Mouse (Mus musculus) adrenal gland, postnatal 4 days (tissue): ENCODE measurements around the gene Nudt15. TPM values are rescaled to one million over a fixed set of nuclear protein-coding genes. Genes with fewer than 3 reads are reported as not detected.
A peak's percentile ranks its signal among the peaks of the same experiment; 100 is the strongest.
"Not testable (repeated sequence)": the region's sequence is repeated elsewhere in the genome, so short reads cannot be mapped to it uniquely, and the experiment has no call there.

Source experiments
- DNase-seq, 2 experiments: peaks; one replicate each; pipeline ENCODE4 v3.0.0; 2021 to 2022; ENCODE audit warnings: low spot score in 2 of 2, mixed read lengths in 2 of 2
- long read RNA-seq, 2 experiments: library from polyadenylated mRNA; stranded (forward); transcript quantifications; one replicate each; pipeline ENCODE4 v2.0.0; 2021
- total RNA-seq, 2 experiments: library from RNA; stranded (reverse); gene quantifications; 2 replicates each; pipeline ENCODE4 v1.2.3; 2021

Gene Nudt15
- total RNA-seq: 1 to 10 TPM; 5.0 to 7.0 TPM
- long read RNA-seq, experiment 1, partial matches to known transcripts: 3 of 7 reads
- long read RNA-seq, experiment 1, other reads (novel, unspliced or antisense): 4 of 7 reads
- long read RNA-seq, experiment 2, partial matches to known transcripts: 7 of 13 reads
- long read RNA-seq, experiment 2, other reads (novel, unspliced or antisense): 6 of 13 reads

DNA sequence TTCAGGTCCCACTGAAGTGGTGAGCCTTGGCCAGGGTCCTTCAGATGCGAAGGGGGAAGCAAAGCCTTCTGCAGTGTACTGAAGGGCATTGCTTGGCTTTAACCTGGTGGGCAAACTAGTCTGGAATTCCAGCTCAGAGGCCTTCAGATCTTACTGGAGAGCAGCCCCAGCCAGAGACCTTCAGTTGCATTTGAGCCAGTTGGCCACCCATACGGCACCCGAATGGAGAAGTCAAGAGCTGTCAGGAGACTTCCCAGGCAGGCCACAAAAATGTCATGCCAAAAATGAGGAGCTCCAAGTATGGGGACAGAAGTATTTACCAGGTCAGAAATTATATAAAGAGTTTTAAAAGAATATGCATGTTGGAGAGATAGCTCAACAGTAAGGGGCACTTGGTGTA is at the start of gene Nudt15:
Gene Nudt15, minus strand, starts transcription at position 192 of the 400 bp plus-strand sequence.
- no peak for DNase-seq

GRCm38 (mm10) chr14:73592166-73592565 is 44.1 kb upstream of the Nudt15 start:
- DNase-seq: no peak

DNA sequence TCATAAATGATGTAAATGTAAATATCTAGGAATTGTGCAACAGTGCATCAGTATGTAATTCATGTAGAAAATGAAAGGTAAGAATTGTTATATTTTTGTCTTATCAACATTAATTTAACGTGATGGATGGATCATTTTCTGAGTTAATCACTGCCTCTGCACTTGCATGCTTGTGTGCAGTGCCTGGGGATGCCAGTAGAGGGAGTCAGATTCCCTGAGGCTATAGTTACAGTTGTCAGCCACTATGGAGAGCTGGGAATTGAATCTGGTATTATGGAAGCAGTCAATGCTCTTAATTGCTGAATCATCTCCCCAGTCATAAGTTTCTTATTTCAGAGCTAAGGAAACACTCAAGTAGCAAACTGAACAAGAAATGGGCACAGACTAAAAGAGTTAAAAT is 40.0 kb upstream of the Nudt15 start:
- no peak for DNase-seq

GRCm38 (mm10) chr14:73576336-73576735 is 28.3 kb upstream of the Nudt15 start:
- DNase-seq: no peak

DNA sequence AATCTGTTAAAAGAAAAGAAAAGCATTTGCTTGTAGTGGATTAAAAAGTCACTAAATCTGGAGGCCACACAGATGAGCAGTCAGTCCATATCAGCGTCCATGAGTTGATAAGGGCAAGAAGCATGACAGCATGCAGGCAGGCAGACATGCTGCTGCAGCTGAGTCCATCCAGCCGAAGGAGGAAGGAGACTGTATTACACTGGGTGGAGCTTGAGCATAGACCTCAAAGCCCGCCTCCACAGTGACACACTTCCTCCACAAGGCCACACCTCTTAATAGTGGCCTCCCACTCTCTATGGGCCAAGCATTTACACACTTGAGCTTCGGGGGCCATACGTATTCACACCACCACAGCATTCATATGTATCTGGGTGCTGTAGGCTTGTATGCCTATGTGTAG is 26.0 kb upstream of the Nudt15 start:
- no peak for DNase-seq

- DNase-seq: no peak
Observed at GRCm38 (mm10) chr14:73571143-73571542, 23.1 kb upstream of the Nudt15 start.

DNA sequence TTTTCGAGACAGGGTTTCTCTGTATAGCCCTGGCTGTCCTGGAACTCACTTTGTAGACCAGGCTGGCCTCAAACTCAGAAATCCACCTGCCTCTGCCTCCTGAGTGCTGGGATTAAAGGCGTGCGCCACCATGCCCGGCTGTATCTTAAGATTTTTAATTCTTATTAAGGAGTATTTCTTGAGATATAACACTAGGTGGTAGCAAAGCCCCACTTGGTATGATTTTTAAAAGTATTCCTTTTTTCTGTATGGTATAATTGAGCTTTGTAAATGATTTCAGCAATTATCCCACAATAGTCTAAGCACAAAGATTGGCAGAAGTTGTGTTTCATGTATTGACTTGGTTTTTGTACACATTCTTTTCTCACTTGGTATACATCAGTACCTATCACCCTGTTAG is 21.8 kb upstream of the Nudt15 start:
- not testable (repeated sequence) for DNase-seq

DNA sequence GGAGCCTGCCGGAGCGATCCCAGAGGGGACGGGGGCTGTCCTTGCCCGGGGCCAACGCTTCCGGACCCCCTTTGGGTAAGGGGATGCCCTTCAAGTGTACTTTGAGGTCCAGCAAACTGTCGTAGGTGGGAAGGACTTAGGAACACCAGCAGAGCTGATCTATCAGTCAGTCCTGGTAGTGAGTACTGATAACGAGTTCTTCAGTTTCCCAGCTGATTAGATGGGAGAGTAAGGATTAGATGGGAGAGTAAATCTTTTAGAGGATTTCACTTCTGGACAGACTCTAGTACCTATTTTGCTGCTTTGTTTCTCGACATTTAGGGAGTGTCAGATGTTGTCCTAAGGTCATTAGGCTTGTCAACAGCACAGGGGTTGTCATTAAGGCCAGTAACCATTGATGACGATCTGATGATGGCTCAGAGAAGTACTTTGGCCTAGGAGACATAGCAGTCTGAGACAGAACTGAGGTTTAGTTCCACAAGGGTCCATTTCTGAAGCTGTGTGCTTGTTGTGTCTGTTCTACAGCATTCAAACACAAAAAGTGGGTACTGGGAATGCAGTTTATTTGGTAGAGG is 5.2 kb upstream of the Nudt15 start:
- no peak for DNase-seq

DNA sequence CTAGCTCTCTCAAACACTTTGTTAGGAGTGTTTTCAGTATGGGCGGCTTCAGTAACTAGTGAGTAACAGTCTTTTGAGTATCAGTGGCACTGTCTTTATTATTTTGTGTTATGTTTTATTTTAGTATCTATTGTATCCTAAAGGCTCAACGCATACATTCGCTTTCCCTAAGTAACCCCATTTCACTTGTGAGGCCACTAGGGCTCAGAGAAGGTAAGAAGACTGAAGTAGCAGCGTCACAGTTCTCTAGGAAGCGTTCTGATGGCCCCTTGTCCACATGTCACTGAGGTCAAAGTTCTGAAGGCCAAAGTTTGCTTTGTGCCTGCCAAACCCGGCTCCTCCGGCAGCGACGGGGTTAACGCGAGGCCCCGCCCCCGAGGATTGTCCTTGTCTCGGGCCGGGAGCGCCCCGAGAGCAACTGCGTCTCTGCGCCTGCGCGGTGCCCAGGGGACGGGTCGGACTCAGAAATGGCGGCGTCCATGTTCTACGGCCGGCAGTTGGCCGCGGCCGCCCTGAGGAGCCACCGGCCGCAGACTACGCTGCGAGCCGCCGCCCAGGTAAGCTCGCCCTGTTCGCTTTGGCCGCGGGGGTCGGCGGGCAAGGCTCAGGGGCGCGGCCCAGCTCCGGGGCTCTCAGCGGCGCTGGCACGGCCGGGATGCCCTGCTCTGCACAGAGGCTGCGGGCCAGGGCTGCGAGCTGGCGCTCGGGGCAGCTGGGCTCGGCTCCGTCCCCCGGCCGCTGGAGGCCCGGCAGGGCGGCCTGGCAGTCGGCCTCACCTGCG is 4.5 kb upstream of the Nudt15 start:
- peak; percentile 97 for DNase-seq

GRCm38 (mm10) chr14:73551164-73551563 is 3.1 kb upstream of the Nudt15 start:
- DNase-seq: no peak

- DNase-seq: no peak
Observed at GRCm38 (mm10) chr14:73550732-73551131, 2.7 kb upstream of the Nudt15 start.

DNA sequence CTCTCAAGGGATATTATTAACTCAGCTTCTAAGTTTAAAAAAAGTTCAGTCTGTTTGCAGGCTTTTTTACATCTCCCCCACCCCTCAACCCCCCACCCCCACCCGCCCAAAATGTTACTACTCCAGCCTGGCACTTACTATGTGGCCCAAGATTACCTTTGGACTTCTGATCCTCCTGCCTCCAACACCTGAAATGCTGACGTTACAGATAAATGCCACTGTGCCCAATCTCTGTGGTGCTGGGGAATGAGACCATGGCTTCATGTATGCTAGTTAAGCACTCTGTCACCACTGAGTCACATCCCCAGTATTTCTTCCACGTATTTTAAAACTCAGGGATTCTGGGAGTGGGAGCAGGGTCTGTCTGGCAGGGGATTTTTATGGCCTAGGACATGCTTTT is 2.2 kb upstream of the Nudt15 start:
- DNase-seq: no peak

- DNase-seq: no peak
Observed at GRCm38 (mm10) chr14:73547034-73547433, 1.0 kb downstream of the Nudt15 start.

DNA sequence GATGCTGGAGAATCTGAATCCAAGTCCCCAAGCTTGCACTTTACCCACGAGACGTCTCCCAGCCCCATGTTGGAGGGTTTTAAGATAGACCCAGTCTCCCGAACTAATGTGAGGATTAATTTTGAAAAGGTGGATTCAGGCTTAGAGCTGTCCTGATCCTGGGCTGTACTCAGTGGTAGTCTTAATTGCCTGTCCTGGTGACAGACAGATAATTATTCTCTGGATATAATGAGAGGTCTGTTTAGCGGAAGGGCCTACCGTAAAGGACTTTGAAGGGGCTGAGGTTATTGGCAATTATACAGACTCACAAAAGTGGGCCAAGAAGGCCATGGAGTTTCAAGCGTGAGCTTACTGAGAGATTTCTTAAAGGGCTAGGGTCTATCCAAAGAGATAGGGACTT is 4.3 kb downstream of the Nudt15 start:
- no peak for DNase-seq

- no peak for DNase-seq
Observed at GRCm38 (mm10) chr14:73535641-73536040, 12.4 kb downstream of the Nudt15 start.

DNA sequence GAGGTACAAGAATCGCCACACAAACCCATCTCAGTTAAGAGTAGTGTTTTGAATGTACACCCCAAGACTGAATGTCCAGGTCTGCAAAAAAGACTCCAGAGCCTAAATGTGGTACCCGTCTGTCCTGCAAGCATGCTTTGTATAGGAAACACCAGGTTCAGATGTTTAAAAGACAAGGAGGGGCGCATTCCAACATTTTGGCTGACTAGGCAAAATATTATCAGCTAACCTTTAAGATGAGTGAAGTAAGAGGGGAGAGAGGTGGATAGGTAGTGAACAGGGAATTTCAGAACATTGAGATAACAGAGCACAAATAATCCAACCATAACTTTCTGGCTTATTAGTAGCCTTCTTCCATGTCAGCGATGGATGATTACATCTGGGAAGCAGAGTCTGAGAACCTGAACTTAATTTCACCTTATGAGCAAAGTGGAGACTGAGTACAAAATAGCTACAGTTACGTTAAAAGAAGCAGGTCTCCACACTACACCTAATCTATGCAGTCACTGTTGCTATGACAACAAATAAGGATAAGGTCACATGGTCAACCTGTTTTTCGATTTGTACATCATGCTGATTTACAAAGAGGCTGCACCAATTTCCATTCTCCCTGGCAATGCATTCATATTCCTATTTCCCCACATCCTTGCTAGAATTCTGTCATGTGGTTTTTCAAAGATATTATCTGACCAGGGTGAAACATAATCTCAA is 14.1 kb downstream of the Nudt15 start:
- DNase-seq: no peak

DNA sequence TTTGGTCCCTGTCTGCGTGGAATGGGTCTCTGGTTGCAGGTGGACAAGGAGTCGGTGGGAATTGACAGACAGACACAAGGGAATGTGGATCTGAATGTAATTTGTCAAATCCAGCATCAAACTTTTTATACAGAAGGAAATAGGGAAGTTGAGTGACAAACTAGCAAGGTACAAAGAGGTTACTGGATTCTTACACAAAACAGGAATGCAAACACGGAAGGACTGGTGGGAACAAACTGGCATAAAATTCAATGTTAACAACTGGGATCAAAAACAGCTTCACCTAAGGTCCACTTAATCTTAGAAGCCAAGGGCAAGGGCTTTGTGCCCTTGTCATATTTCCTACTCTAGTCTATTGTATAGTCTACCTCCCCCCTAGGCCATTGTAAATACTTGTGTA is 19.4 kb downstream of the Nudt15 start:
- not testable (repeated sequence) for DNase-seq

GRCm38 (mm10) chr14:73524766-73525448 is 23.1 kb downstream of the Nudt15 start, which contains the start of gene Sucla2:
Gene Sucla2, plus strand, starts transcription at chr14:73525319.
- DNase-seq: peak; percentile 86 to 88

DNA sequence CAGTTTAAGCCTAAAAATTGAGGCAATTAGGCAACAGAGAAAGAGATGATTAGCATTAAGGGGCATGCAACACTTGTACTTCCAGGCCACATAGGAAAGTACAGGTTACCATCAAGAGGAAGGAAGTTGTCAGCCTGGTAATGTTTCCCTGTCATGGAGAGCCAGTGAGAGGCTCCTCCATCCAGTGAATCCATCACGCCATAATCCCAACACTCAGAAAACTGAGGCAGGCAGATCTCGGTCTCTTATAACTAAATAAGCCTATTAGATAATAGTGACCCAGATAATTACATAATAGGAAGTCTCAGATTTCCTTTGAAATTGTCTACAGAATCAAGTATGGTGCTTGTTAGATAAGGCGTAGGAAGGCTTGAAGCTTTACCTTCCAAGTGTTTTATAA is 23.9 kb downstream of the Nudt15 start:
- DNase-seq: no peak

- DNase-seq: peak; percentile 85 to 93
Observed at GRCm38 (mm10) chr14:73509765-73510423, 38.1 kb downstream of the Nudt15 start, which contains the start of gene Med4. Gene Med4, plus strand, starts transcription at chr14:73510025.
